Mouse (Mus musculus): ENCODE measurements around the gene Plppr1. TPM values are rescaled to one million over a fixed set of nuclear protein-coding genes. Genes with fewer than 3 reads are reported as not detected.

Plppr1 gene
- polyA plus RNA-seq, 1 experiment from 2014 or later, result 0.29 TPM

DNA sequence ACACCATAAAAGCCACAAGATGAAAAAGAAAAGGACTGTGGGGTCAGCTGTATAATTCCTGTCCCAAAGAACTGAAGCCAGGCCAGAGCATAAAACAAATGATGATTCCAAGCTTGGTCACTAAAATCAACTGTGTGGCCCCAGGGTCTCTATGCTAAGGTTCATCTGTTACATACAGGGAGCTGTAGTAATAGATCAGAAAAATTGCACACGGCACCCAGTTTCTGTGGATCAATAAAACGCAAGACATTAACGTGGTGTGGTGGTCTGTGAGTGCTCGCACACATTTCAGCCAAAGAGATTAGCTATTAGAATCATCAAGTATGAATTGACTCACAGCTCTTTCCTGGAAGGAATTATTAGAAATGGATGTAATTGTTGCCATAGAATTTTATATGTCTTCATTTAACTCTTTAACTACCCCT lies 43.7 kb downstream of the Plppr1 start:
- ATAC-seq (ENCODE audit: low FRiP score, low TSS enrichment) (no peak), DNase-seq (ENCODE audit: low spot score) (no peak)
- Histone ChIP-seq H3K4me3 (ENCODE audit: low read depth, low read length) (no peak overlapping the region), H3K4me1 (replicated peaks; ENCODE audit: control insufficient read depth, insufficient read depth) (no peaks in the 10 kb centered on the region), H3K4me2 (replicated peaks; ENCODE audit: low read depth) (no peak overlapping the region), H3K27ac (replicated peaks) (no peak overlapping the region), H3K27me3 (ENCODE audit: control insufficient read depth, insufficient read depth, low read length) (no peaks in the 10 kb centered on the region), H3K36me3 (ENCODE audit: control insufficient read depth, insufficient read depth, low read length) (no peaks in the 10 kb centered on the region), H3K9ac (ENCODE audit: low read length) (no peak overlapping the region), H3K9me3 (ENCODE audit: control insufficient read depth, low read length) (no peaks in the 10 kb centered on the region)
- TF ChIP-seq CTCF (IDR thresholded peaks at IDR 0.05; ENCODE audit: low read depth), result no peak
- 86% methylated on average over 4 of the region's 4 CpGs for WGBS

DNA sequence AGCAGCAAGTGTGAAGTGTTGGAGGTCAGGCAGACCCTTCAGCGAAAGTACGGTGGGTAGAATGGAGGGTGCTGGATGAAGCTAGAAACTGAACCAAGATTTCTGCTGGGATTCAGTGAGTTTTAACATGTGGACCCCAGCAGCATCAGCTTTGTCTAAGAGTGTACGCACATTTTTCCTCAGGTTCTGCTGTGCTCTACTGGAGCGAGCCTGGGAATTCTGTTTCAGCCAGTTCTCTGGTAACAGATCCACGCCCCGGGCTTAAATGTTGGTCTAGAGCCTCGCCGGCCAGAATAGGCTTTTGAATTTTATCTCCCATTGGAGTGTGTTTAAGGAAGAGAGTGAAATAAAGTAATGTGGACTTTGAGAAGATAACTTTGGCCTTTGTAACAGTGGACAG lies 45.8 kb downstream of the Plppr1 start:
- WGBS, result 76% methylated on average over 8 of the region's 8 CpGs
- DNase-seq (ENCODE audit: low spot score) (no peak), ATAC-seq (ENCODE audit: low FRiP score, low TSS enrichment) (no peak)

DNA sequence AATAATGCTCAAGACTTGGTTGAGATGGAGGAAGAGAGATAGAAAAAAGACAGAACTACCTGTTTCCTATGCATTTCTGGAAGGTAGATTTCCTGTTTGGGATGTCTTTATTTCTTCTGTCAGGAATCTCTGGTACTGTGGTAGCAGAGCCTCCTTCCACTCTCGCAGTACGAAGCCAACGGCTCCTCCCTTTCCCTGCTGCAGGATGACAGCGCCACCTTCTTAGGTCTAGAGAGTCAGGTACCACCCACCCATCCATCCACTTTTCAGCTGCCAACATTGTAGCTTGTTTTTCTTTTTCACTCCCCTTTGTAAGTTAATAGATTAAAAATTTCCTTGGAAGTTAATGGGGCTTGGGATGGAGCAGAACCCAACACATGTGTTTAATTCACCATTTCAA lies 48.8 kb downstream of the Plppr1 start:
- Histone ChIP-seq H3K4me2 (replicated peaks; ENCODE audit: low read depth) (no peak overlapping the region), H3K4me3 (ENCODE audit: low read depth, low read length) (no peak overlapping the region), H3K4me1 (replicated peaks; ENCODE audit: control insufficient read depth, insufficient read depth) (no peaks in the 10 kb centered on the region), H3K9ac (ENCODE audit: low read length) (no peak overlapping the region), H3K9me3 (ENCODE audit: control insufficient read depth, low read length) (no peaks in the 10 kb centered on the region), H3K27ac (replicated peaks) (no peak overlapping the region), H3K36me3 (ENCODE audit: control insufficient read depth, insufficient read depth, low read length) (no peaks in the 10 kb centered on the region), H3K27me3 (ENCODE audit: control insufficient read depth, insufficient read depth, low read length) (no peaks in the 10 kb centered on the region)
- ATAC-seq (ENCODE audit: low FRiP score, low TSS enrichment) (no peak), DNase-seq (ENCODE audit: low spot score) (no peak)
- WGBS, result 90% methylated on average over 4 of the region's 4 CpGs
- no peak for TF ChIP-seq CTCF (IDR thresholded peaks at IDR 0.05; ENCODE audit: low read depth)
- no peak for TF ChIP-seq EP300 (optimal IDR thresholded peaks at IDR 0.05)

More for the DNA sequence above, 45.8 kb downstream of the Plppr1 start:
- Histone ChIP-seq H3K9me3 (ENCODE audit: control insufficient read depth, low read length) (no peaks in the 10 kb centered on the region), H3K4me1 (replicated peaks; ENCODE audit: control insufficient read depth, insufficient read depth) (no peaks in the 10 kb centered on the region), H3K4me3 (ENCODE audit: low read depth, low read length) (no peak overlapping the region), H3K27ac (replicated peaks) (no peak overlapping the region), H3K4me2 (replicated peaks; ENCODE audit: low read depth) (no peak overlapping the region), H3K27me3 (ENCODE audit: control insufficient read depth, insufficient read depth, low read length) (no peaks in the 10 kb centered on the region), H3K36me3 (ENCODE audit: control insufficient read depth, insufficient read depth, low read length) (no peaks in the 10 kb centered on the region), H3K9ac (ENCODE audit: low read length) (no peak overlapping the region)
- TF ChIP-seq EP300 (optimal IDR thresholded peaks at IDR 0.05) (no peak), CTCF (IDR thresholded peaks at IDR 0.05; ENCODE audit: low read depth) (no peak)

DNA sequence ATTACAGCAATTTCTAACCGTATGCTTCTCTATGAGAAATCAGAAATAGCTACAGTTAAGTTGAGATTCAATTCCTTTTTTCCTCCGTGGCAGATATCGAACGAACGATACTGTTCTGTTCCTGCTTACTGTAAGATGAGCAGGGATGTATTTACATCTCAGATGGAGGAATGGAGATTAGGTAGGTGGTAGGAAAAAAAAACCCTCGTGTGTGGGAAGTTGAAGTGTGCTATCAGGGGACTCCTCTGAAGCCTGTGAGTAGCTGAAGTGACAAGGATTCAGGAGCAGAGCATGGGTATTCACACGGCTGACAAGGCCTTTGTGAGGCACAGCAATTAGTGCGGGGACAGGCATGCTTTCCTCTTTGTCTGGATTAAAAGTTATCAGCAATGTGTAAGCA lies 49.3 kb downstream of the Plppr1 start:
- WGBS, result 75% methylated on average over 8 of the region's 8 CpGs
- Histone ChIP-seq H3K9ac (ENCODE audit: low read length) (no peak overlapping the region), H3K4me3 (ENCODE audit: low read depth, low read length) (no peak overlapping the region), H3K4me2 (replicated peaks; ENCODE audit: low read depth) (no peak overlapping the region), H3K27me3 (ENCODE audit: control insufficient read depth, insufficient read depth, low read length) (no peaks in the 10 kb centered on the region), H3K4me1 (replicated peaks; ENCODE audit: control insufficient read depth, insufficient read depth) (no peaks in the 10 kb centered on the region), H3K9me3 (ENCODE audit: control insufficient read depth, low read length) (no peaks in the 10 kb centered on the region), H3K27ac (replicated peaks) (no peak overlapping the region), H3K36me3 (ENCODE audit: control insufficient read depth, insufficient read depth, low read length) (no peaks in the 10 kb centered on the region)
- TF ChIP-seq EP300 (optimal IDR thresholded peaks at IDR 0.05), result no peak
- no peak for TF ChIP-seq CTCF (IDR thresholded peaks at IDR 0.05; ENCODE audit: low read depth)
- DNase-seq (ENCODE audit: low spot score) (no peak), ATAC-seq (ENCODE audit: low FRiP score, low TSS enrichment) (no peak)

DNA sequence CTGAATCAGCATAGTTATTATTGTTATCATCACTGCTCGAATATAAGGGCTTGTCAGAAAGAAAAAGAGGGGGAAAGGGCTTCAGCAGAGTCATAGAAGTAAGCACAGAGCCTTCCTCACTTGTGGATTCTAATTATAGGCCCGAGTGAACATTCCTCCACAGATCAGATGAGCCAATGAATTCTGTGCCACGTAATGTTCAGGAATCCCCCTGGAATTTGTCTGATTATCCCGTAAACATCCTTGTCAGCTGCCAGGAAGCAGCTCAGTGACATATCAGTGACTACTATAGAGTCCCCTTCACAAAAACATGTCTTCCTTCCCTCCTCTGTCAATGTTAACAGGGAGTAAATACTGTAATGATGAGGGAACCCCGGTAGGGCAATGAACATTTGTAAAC lies 50.9 kb downstream of the Plppr1 start:
- H3K4me2 ChIP-seq (replicated peaks; ENCODE audit: low read depth), result no peak overlapping the region
- 27% methylated on average over 5 of the region's 5 CpGs for WGBS
- no peaks in the 10 kb centered on the region for H3K27me3 ChIP-seq (ENCODE audit: control insufficient read depth, insufficient read depth, low read length)
- TF ChIP-seq CTCF (IDR thresholded peaks at IDR 0.05; ENCODE audit: low read depth) (no peak), EP300 (optimal IDR thresholded peaks at IDR 0.05) (no peak)
- H3K27ac ChIP-seq (replicated peaks), result no peak overlapping the region
- H3K4me3 ChIP-seq (ENCODE audit: low read depth, low read length), result no peak overlapping the region
- no peak for DNase-seq (ENCODE audit: low spot score)
- no peak for ATAC-seq (ENCODE audit: low FRiP score, low TSS enrichment)
- no peaks in the 10 kb centered on the region for H3K9me3 ChIP-seq (ENCODE audit: control insufficient read depth, low read length)
- H3K36me3 ChIP-seq (ENCODE audit: control insufficient read depth, insufficient read depth, low read length), result no peaks in the 10 kb centered on the region
- H3K9ac ChIP-seq (ENCODE audit: low read length), result no peak overlapping the region
- no peaks in the 10 kb centered on the region for H3K4me1 ChIP-seq (replicated peaks; ENCODE audit: control insufficient read depth, insufficient read depth)

DNA sequence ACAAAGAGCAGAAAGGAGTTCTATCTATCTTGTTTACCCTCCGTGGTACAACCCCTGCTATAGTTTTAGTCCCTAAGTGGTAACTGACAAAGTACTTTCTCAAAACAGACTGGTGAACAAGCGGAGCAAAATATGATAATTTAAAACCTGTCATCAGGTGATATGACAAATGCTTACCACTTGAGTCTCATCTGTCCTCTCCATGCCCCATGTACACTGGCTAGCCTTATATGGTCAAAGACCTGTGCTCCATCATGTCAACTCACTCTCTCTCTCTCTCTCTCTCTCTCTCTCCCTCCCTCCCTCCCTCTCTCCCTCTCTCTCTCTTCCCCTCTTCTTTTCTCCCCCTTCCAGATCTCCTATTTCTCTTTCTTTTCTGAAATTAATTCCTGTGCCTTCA lies 59.8 kb downstream of the Plppr1 start:
- DNase-seq (ENCODE audit: low spot score) (no peak), ATAC-seq (ENCODE audit: low FRiP score, low TSS enrichment) (no peak)
- H3K4me1 ChIP-seq (replicated peaks; ENCODE audit: control insufficient read depth, insufficient read depth), result no peaks in the 10 kb centered on the region
- H3K9me3 ChIP-seq (ENCODE audit: control insufficient read depth, low read length), result no peaks in the 10 kb centered on the region
- H3K27me3 ChIP-seq (ENCODE audit: control insufficient read depth, insufficient read depth, low read length), result no peaks in the 10 kb centered on the region
- no peaks in the 10 kb centered on the region for H3K36me3 ChIP-seq (ENCODE audit: control insufficient read depth, insufficient read depth, low read length)
- H3K27ac ChIP-seq (replicated peaks), result no peak overlapping the region
- H3K4me3 ChIP-seq (ENCODE audit: low read depth, low read length), result no peak overlapping the region
- TF ChIP-seq EP300 (optimal IDR thresholded peaks at IDR 0.05) (no peak), CTCF (IDR thresholded peaks at IDR 0.05; ENCODE audit: low read depth) (no peak)
- H3K9ac ChIP-seq (ENCODE audit: low read length), result no peak overlapping the region
- 79% methylated on average over 2 of the region's 2 CpGs for WGBS
- no peak overlapping the region for H3K4me2 ChIP-seq (replicated peaks; ENCODE audit: low read depth)

Data from stomach, postnatal 0 days (tissue).